Mouse (Mus musculus) hindbrain, embryonic 11.5 days (tissue): ENCODE measurements around the gene 4930426L09Rik. TPM values are rescaled to one million over a fixed set of nuclear protein-coding genes. Genes with fewer than 3 reads are reported as not detected.

ENCODE experiments used
- ATAC-seq: fragments of 200-750 bp; cut with Nextera tagmentation; 2 replicates; pipeline ENCODE4 v1.8.0; 2017; ENCODE audit warnings: mild to moderate bottlenecking, moderate TSS enrichment, moderate library complexity; ENCODE audit not compliant: low FRiP score
- DNase-seq: peaks from one replicate; pipeline ENCODE4 v3.0.0-alpha.2; 2015; ENCODE audit warnings: low spot score
- H3K27ac ChIP-seq: fragments of 300-500 bp; sonication (generic); 2 replicates; pipeline ENCODE4 v1.5.1; 2014; ENCODE audit warnings: mild to moderate bottlenecking, low read depth, low read length
- H3K27me3 ChIP-seq: fragments of 300-500 bp; sonication (generic); 2 replicates; pipeline ENCODE4 v1.6.1; 2014; ENCODE audit warnings: mild to moderate bottlenecking, low read length, moderate library complexity, mixed read lengths; ENCODE audit not compliant: control insufficient read depth, insufficient read depth
- H3K36me3 ChIP-seq: fragments of 300-500 bp; sonication (generic); 2 replicates; pipeline ENCODE4 v1.6.1; 2014; ENCODE audit warnings: mild to moderate bottlenecking, low read length, moderate library complexity, mixed read lengths; ENCODE audit not compliant: control insufficient read depth, insufficient read depth
- H3K4me1 ChIP-seq: fragments of 300-500 bp; sonication (generic); replicated peaks from 2 replicates; pipeline ENCODE4 v1.6.1; 2014; ENCODE audit warnings: low read length, mixed read lengths; ENCODE audit not compliant: control insufficient read depth, insufficient read depth
- H3K4me2 ChIP-seq: fragments of 300-500 bp; sonication (generic); replicated peaks from 2 replicates; pipeline ENCODE4 v1.6.1; 2014; ENCODE audit warnings: mild to moderate bottlenecking, low read depth, low read length
- H3K4me3 ChIP-seq: fragments of 300-500 bp; sonication (generic); 2 replicates; pipeline ENCODE4 v1.5.1; 2014; ENCODE audit warnings: low read depth, low read length
- H3K9ac ChIP-seq: fragments of 300-500 bp; sonication (generic); 2 replicates; pipeline ENCODE4 v1.6.1; 2014; ENCODE audit warnings: low read depth, low read length
- H3K9me3 ChIP-seq: fragments of 300-500 bp; sonication (generic); 2 replicates; pipeline ENCODE4 v1.6.1; 2016; ENCODE audit warnings: low read length; ENCODE audit not compliant: control insufficient read depth
- WGBS: fragments of 180-500 bp; shearing (Covaris S2); extraction: QIAGEN DNeasy Blood & Tissue Kit; methylation state at CpG from one replicate; pipeline ENCODE4 v1.1.7; 2014; 5-methylcytosine and 5-hydroxymethylcytosine counted together
- polyA plus RNA-seq: library from polyadenylated mRNA; unstranded; fragments of >200 nt; fragmentation: Nextera tagmentation; extraction: Ambion mirVana; gene quantifications from 2 replicates; pipeline ENCODE4 v1.2.1, GENCODE M21; 2014

The 4930426L09Rik gene
- polyA plus RNA-seq, 1 experiment from 2014 or later, result 0.49 TPM

DNA sequence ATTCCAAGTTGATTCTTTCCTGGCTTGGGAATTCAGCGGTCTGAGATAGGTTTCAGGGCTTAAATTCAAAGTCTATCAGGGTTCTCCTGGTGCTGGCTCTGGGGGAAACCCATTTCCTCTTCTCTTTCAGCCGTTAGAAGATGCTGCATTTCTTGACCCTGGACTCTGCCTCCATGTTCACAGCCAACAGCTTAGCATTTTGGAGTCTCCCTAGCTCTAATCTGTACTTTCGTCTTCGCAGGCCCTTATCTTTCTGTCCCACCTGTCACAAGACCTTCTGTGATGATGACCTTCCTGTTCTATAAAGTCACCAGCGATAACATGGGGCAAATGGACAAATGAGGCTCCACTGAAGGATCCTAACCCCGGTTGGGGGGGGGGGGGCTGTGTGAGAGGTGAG lies 13.3 kb downstream of the 4930426L09Rik start:
- H3K4me2 ChIP-seq, result no peak overlapping the region
- no peaks in the 10 kb centered on the region for H3K4me1 ChIP-seq
- no peaks in the 10 kb centered on the region for H3K27me3 ChIP-seq
- no peak overlapping the region for H3K4me3 ChIP-seq
- no peak overlapping the region for H3K9ac ChIP-seq
- H3K36me3 ChIP-seq, result no peaks in the 10 kb centered on the region
- ATAC-seq (no peak), DNase-seq (no peak)
- H3K9me3 ChIP-seq, result no peaks in the 10 kb centered on the region
- no peak overlapping the region for H3K27ac ChIP-seq
- WGBS, result 86% methylated on average over 6 of the region's 6 CpGs

DNA sequence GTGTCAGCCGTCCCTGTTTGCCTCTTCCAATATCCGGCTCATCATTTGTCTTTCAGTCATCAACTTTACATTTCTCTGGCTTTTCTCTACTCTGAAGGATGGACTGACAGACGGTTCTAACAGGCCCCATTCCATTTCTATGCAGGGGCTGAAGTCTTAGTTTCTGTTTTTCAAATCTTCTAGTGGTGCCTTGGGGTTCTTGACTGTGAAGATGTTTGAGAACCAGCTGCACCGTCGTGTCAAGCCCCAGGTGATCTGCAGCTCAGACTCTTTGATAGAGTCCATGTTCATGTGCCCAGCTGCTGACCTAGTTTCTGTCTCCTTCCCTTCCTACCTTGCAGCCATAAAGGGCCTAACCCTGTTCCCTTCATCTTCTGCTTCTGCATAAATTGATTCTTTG lies 18.2 kb downstream of the 4930426L09Rik start:
- 88% methylated on average over 5 of the region's 5 CpGs for whole genome bisulfite sequencing
- Histone ChIP-seq H3K4me3 (no peak overlapping the region), H3K9ac (no peak overlapping the region), H3K27me3 (no peaks in the 10 kb centered on the region), H3K36me3 (no peaks in the 10 kb centered on the region), H3K4me1 (no peaks in the 10 kb centered on the region), H3K27ac (no peak overlapping the region), H3K4me2 (no peak overlapping the region), H3K9me3 (no peaks in the 10 kb centered on the region)
- ATAC-seq (no peak), DNase-seq (no peak)

DNA sequence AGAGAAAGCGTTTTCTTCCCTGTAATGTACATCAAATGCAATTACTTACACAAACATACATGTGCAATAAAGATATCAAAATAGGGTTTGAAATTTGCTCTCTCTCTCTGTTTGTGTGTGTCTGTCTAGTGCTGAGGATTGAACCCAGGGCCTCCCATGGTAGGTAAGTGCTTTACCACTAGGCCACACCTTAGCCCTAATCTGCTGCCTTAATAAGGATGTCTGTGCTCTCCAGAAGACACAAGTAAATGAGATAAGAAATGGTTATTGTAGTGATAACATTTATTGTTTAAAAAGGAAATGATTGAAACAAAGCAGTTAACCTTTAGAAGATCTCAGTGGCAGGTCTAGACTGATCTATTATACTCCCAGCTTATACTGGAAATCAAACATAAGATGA lies 18.7 kb downstream of the 4930426L09Rik start:
- no peak overlapping the region for H3K9ac ChIP-seq
- ATAC-seq (no peak), DNase-seq (no peak)
- WGBS, result 89% methylated on average over 1 of the region's 1 CpGs
- H3K9me3 ChIP-seq, result no peaks in the 10 kb centered on the region
- H3K36me3 ChIP-seq, result no peaks in the 10 kb centered on the region
- H3K4me2 ChIP-seq, result no peak overlapping the region
- H3K27ac ChIP-seq, result no peak overlapping the region
- H3K27me3 ChIP-seq, result no peaks in the 10 kb centered on the region
- H3K4me3 ChIP-seq, result no peak overlapping the region
- no peaks in the 10 kb centered on the region for H3K4me1 ChIP-seq

DNA sequence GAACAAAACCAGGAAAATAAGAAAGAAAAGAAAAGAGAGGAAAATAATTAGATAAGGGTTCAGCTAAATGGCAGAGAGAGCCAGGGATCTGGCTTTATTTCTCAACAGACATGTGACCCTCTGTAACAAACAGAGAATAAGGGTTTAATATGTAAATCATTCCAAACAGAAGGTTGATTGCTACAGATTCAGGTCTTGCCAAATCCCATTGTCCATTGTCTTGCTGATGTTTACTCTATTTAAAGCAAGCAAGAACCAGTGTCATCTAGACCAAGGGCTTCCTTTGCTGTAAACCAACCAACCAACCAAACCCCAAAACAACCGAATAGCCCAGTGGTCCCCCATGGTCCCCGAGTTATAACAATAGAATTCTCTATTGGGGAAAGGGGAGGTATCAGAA lies 19.9 kb downstream of the 4930426L09Rik start:
- H3K4me1 ChIP-seq, result no peaks in the 10 kb centered on the region
- no peak for ATAC-seq
- no peak overlapping the region for H3K4me3 ChIP-seq
- no peak overlapping the region for H3K9ac ChIP-seq
- no peak for DNase-seq
- H3K36me3 ChIP-seq, result no peaks in the 10 kb centered on the region
- 76% methylated on average over 2 of the region's 2 CpGs for WGBS
- H3K27ac ChIP-seq, result no peak overlapping the region
- no peak overlapping the region for H3K4me2 ChIP-seq
- no peaks in the 10 kb centered on the region for H3K9me3 ChIP-seq
- H3K27me3 ChIP-seq, result no peaks in the 10 kb centered on the region

DNA sequence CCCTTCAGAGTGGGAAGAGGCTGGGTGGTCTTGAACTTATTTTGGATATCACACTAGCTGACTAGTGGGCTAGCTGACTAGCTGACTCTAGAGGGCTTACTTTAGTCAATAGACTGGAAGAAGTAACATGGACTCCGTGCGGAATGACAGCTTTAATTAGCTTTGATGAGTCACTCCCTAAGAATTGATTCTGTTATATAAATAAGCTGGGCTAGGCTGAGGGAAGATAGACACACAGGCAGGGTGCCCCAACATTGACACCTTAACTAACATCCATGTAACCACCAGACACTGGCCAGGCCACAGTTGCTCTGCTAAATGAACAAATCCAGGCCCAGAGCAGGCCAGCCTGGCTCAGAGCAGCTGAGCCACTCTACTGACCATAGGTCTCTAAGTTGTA lies 26.7 kb downstream of the 4930426L09Rik start:
- DNase-seq (no peak), ATAC-seq (no peak)
- Histone ChIP-seq H3K27me3 (no peaks in the 10 kb centered on the region), H3K36me3 (no peaks in the 10 kb centered on the region), H3K4me1 (no peaks in the 10 kb centered on the region), H3K4me3 (no peak overlapping the region), H3K9ac (no peak overlapping the region), H3K27ac (no peak overlapping the region), H3K4me2 (no peak overlapping the region), H3K9me3 (no peaks in the 10 kb centered on the region)
- WGBS, result 79% methylated on average over 2 of the region's 2 CpGs

DNA sequence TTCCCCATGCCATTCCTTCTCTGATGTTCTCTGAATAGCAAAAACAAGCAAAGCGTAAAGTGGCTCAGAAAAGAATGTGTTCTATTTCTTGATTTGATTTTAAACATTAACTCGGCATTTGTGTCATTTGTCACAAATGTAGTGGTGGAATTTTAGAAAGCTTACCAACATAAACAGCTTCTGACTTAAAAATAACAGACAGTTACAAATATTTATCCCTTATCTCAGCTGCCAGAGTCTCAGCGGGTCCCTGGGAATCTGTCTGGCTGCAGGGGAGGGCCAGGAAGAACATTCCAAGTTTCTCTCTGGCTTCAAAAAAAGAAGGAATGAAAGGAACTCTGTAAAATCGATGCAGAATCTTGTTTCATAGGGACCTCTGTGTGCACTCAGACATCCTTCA lies 39.3 kb downstream of the 4930426L09Rik start:
- WGBS, result 71% methylated on average over 4 of the region's 4 CpGs
- ATAC-seq (no peak), DNase-seq (no peak)
- Histone ChIP-seq H3K27ac (no peak overlapping the region), H3K4me2 (no peak overlapping the region), H3K9me3 (no peaks in the 10 kb centered on the region), H3K36me3 (no peaks in the 10 kb centered on the region), H3K27me3 (no peaks in the 10 kb centered on the region), H3K4me1 (no peaks in the 10 kb centered on the region), H3K4me3 (no peak overlapping the region), H3K9ac (no peak overlapping the region)

DNA sequence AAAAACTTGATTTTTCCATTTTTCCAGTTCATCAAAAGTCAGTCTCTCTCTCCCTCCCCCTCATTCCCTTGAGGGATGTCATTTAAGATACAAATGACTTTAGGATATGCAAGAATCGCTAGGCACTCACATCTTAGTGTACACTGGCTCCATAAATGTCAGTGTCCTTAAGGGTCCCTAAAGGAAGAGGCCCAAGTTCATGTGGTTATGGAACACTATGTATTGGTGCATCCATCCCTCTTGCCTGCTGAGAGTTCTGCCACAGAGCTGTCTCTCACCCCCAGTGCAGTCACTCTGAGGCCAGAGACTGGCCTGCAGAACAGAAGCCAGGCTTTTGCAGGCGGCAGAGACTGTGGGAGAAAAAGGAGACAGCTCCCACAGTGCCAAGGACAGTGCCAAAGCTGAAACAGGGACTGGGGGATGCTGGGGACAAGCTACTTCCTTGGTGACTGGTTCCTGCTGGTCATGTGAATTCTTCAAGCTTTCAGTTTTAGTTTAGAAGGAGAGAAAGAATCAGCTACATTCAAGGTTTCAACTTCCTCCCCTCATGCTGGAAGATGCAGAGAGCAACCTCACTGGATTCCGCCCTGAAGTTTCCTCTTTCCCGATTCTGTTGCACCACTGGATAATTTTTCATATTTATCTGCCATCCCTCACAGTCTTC lies 39.9 kb downstream of the 4930426L09Rik start:
- Histone ChIP-seq H3K36me3 (no peaks in the 10 kb centered on the region), H3K27me3 (no peaks in the 10 kb centered on the region), H3K9me3 (no peaks in the 10 kb centered on the region), H3K9ac (no peak overlapping the region), H3K27ac (no peak overlapping the region), H3K4me1 (no peaks in the 10 kb centered on the region), H3K4me3 (no peak overlapping the region), H3K4me2 (no peak overlapping the region)
- DNase-seq (no peak), ATAC-seq (no peak)
- 76% methylated on average over 4 of the region's 4 CpGs for WGBS

DNA sequence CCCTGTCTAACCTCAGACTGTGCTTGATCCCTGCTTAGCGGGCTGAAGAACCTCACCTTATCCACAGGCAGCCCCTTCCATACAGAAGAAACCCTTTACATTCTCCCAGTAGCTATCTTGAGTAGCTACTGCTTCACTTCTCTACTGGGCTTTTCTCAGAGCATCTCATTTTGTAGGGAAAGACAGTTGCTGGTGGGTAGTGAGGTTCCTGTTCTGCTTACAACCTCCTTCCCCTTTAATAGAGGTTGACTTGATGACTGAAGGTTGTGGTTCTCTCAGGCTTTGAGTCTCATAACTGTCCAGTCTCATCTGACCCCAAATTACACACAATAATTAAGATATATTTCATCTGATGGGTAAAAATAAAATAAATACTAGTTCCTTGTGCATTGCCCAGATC lies 50.1 kb downstream of the 4930426L09Rik start:
- no peaks in the 10 kb centered on the region for H3K4me1 ChIP-seq
- ATAC-seq (no peak), DNase-seq (no peak)
- 86% methylated on average over 1 of the region's 1 CpGs for WGBS
- no peak overlapping the region for H3K27ac ChIP-seq
- no peak overlapping the region for H3K4me2 ChIP-seq
- H3K9ac ChIP-seq, result no peak overlapping the region
- H3K27me3 ChIP-seq, result no peaks in the 10 kb centered on the region
- no peaks in the 10 kb centered on the region for H3K36me3 ChIP-seq
- no peaks in the 10 kb centered on the region for H3K9me3 ChIP-seq
- no peak overlapping the region for H3K4me3 ChIP-seq

DNA sequence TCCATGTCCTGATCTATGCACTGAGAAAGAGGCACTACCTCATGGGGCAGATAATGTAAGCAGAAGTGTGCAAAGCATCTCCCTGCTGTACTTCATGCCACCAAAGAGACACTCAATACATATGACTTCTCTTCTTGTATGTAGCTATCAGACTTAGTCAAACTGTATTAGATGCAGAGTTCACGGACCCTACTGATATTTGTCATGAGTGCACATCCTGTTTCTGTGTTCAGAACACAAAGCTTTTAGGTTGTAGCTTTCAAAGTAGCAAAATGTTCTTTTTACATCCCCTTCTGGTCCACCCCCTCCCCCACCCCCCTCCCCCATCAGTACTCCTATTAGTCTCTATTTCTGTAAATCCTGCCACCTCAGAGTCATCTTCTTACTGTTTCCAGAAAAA lies 51.2 kb downstream of the 4930426L09Rik start:
- Histone ChIP-seq H3K9ac (no peak overlapping the region), H3K36me3 (no peaks in the 10 kb centered on the region), H3K4me3 (no peak overlapping the region), H3K4me2 (no peak overlapping the region), H3K27me3 (no peaks in the 10 kb centered on the region), H3K27ac (no peak overlapping the region), H3K9me3 (no peaks in the 10 kb centered on the region), H3K4me1 (no peaks in the 10 kb centered on the region)
- ATAC-seq, result no peak
- DNase-seq, result no peak
- 96% methylated on average over 1 of the region's 1 CpGs for WGBS
